Mouse (Mus musculus): ENCODE data around the gene Tmem186. TPM values are rescaled to one million over a fixed set of nuclear protein-coding genes. Genes with fewer than 3 reads are reported as not detected.

Gene Tmem186
- polyA plus RNA-seq, 2 experiments, result 6.5 to 7.9 TPM

- H3K9ac ChIP-seq (replicated peaks), result no peak overlapping the region
- ATAC-seq (ENCODE audit: insufficient read depth) (no peak), DNase-seq (ENCODE audit: low read depth in 3 of 3, low spot score in 3 of 3) (no peak)
- H3K4me1 ChIP-seq (replicated peaks; ENCODE audit: control insufficient read depth in 2 of 2, insufficient read depth in 2 of 2, low read length in 1 of 2), result peaks cover 16 to 22% of the 10 kb centered on the region in 2 experiments
- H3K27me3 ChIP-seq (ENCODE audit: control insufficient read depth, insufficient read depth, low read length), result no peaks in the 10 kb centered on the region
- no peak overlapping the region for H3K27ac ChIP-seq
- peaks cover 54% of the 10 kb centered on the region for H3K36me3 ChIP-seq (replicated peaks; ENCODE audit: control insufficient read depth, insufficient read depth, low read depth)
- WGBS (ENCODE audit: insufficient replicate concordance), result 87% methylated on average over 24 of the region's 24 CpGs
- H3K4me2 ChIP-seq (ENCODE audit: low read depth), result no peak overlapping the region
- no peaks in the 10 kb centered on the region for H3K9me3 ChIP-seq (ENCODE audit: control insufficient read depth, low read length)
- TF ChIP-seq CTCF (IDR thresholded peaks at IDR 0.05; ENCODE audit: low read depth) (no peak), EP300 (IDR thresholded peaks at IDR 0.05; ENCODE audit: low read depth) (no peak)
- H3K4me3 ChIP-seq (ENCODE audit: insufficient read depth in 1 of 2, low read depth in 2 of 2, low read length in 2 of 2), result no peak overlapping the region
Measured at GRCm38 (mm10) chr16:8663606-8664539, 26.4 kb upstream of the Tmem186 start.

GRCm38 (mm10) chr16:8663022-8663421, 25.5 kb upstream of the Tmem186 start:
- WGBS (ENCODE audit: insufficient replicate concordance), result 20% methylated on average over 2 of the region's 2 CpGs
- no peak overlapping the region for H3K27ac ChIP-seq
- H3K36me3 ChIP-seq (replicated peaks; ENCODE audit: control insufficient read depth, insufficient read depth, low read depth), result peaks cover 53% of the 10 kb centered on the region
- H3K9me3 ChIP-seq (ENCODE audit: control insufficient read depth, low read length), result no peaks in the 10 kb centered on the region
- ATAC-seq (ENCODE audit: insufficient read depth) (no peak), DNase-seq (ENCODE audit: low read depth in 3 of 3, low spot score in 3 of 3) (no peak)
- TF ChIP-seq EP300 (IDR thresholded peaks at IDR 0.05; ENCODE audit: low read depth) (no peak), CTCF (IDR thresholded peaks at IDR 0.05; ENCODE audit: low read depth) (no peak)
- H3K4me3 ChIP-seq (ENCODE audit: insufficient read depth in 1 of 2, low read depth in 2 of 2, low read length in 2 of 2), result no peak overlapping the region
- no peak overlapping the region for H3K9ac ChIP-seq (replicated peaks)
- H3K4me2 ChIP-seq (ENCODE audit: low read depth), result no peak overlapping the region
- H3K27me3 ChIP-seq (ENCODE audit: control insufficient read depth, insufficient read depth, low read length), result no peaks in the 10 kb centered on the region
- peaks cover 13 to 17% of the 10 kb centered on the region in 2 experiments for H3K4me1 ChIP-seq (replicated peaks; ENCODE audit: control insufficient read depth in 2 of 2, insufficient read depth in 2 of 2, low read length in 1 of 2)

- Histone ChIP-seq H3K27ac (no peak overlapping the region), H3K36me3 (replicated peaks; ENCODE audit: control insufficient read depth, insufficient read depth, low read depth) (peaks cover 55% of the 10 kb centered on the region)
- no peak for DNase-seq (ENCODE audit: low read depth in 3 of 3, low spot score in 3 of 3)
Measured at GRCm38 (mm10) chr16:8658764-8659163, 21.3 kb upstream of the Tmem186 start.

GRCm38 (mm10) chr16:8658349-8658748, 20.8 kb upstream of the Tmem186 start:
- Histone ChIP-seq H3K4me3 (ENCODE audit: insufficient read depth in 1 of 2, low read depth in 2 of 2, low read length in 2 of 2) (no peak overlapping the region), H3K9ac (replicated peaks) (no peak overlapping the region), H3K9me3 (ENCODE audit: control insufficient read depth, low read length) (no peaks in the 10 kb centered on the region), H3K27me3 (ENCODE audit: control insufficient read depth, insufficient read depth, low read length) (no peaks in the 10 kb centered on the region), H3K4me2 (ENCODE audit: low read depth) (no peak overlapping the region), H3K27ac (no peak overlapping the region), H3K36me3 (replicated peaks; ENCODE audit: control insufficient read depth, insufficient read depth, low read depth) (peaks cover 54% of the 10 kb centered on the region), H3K4me1 (replicated peaks; ENCODE audit: control insufficient read depth in 2 of 2, insufficient read depth in 2 of 2, low read length in 1 of 2) (peaks cover 8 to 10% of the 10 kb centered on the region in 2 experiments)
- no peak for TF ChIP-seq CTCF (IDR thresholded peaks at IDR 0.05; ENCODE audit: low read depth)
- TF ChIP-seq EP300 (IDR thresholded peaks at IDR 0.05; ENCODE audit: low read depth), result no peak
- ATAC-seq (ENCODE audit: insufficient read depth) (no peak), DNase-seq (ENCODE audit: low read depth in 3 of 3, low spot score in 3 of 3) (no peak)
- WGBS (ENCODE audit: insufficient replicate concordance), result 75% methylated on average over 4 of the region's 4 CpGs

More at GRCm38 (mm10) chr16:8658764-8659163, 21.3 kb upstream of the Tmem186 start:
- Histone ChIP-seq H3K27me3 (ENCODE audit: control insufficient read depth, insufficient read depth, low read length) (no peaks in the 10 kb centered on the region), H3K4me3 (ENCODE audit: insufficient read depth in 1 of 2, low read depth in 2 of 2, low read length in 2 of 2) (no peak overlapping the region), H3K9me3 (ENCODE audit: control insufficient read depth, low read length) (no peaks in the 10 kb centered on the region), H3K9ac (replicated peaks) (no peak overlapping the region), H3K4me2 (ENCODE audit: low read depth) (no peak overlapping the region), H3K4me1 (replicated peaks; ENCODE audit: control insufficient read depth in 2 of 2, insufficient read depth in 2 of 2, low read length in 1 of 2) (peaks cover 8 to 10% of the 10 kb centered on the region in 2 experiments)
- WGBS (ENCODE audit: insufficient replicate concordance), result 86% methylated on average over 4 of the region's 4 CpGs
- TF ChIP-seq CTCF (IDR thresholded peaks at IDR 0.05; ENCODE audit: low read depth), result no peak
- TF ChIP-seq EP300 (IDR thresholded peaks at IDR 0.05; ENCODE audit: low read depth), result no peak
- no peak for ATAC-seq (ENCODE audit: insufficient read depth)

- Histone ChIP-seq H3K27me3 (ENCODE audit: control insufficient read depth, insufficient read depth, low read length) (no peaks in the 10 kb centered on the region), H3K27ac (no peak overlapping the region), H3K4me2 (ENCODE audit: low read depth) (no peak overlapping the region), H3K36me3 (replicated peaks; ENCODE audit: control insufficient read depth, insufficient read depth, low read depth) (peaks cover 37% of the 10 kb centered on the region), H3K4me3 (ENCODE audit: insufficient read depth in 1 of 2, low read depth in 2 of 2, low read length in 2 of 2) (no peak overlapping the region), H3K4me1 (replicated peaks; ENCODE audit: control insufficient read depth in 2 of 2, insufficient read depth in 2 of 2, low read length in 1 of 2) (peaks cover 8 to 10% of the 10 kb centered on the region in 2 experiments), H3K9ac (replicated peaks) (no peak overlapping the region), H3K9me3 (ENCODE audit: control insufficient read depth, low read length) (no peaks in the 10 kb centered on the region)
- TF ChIP-seq EP300 (IDR thresholded peaks at IDR 0.05; ENCODE audit: low read depth) (no peak), CTCF (IDR thresholded peaks at IDR 0.05; ENCODE audit: low read depth) (no peak)
- DNase-seq (ENCODE audit: low read depth in 3 of 3, low spot score in 3 of 3), result no peak
- WGBS (ENCODE audit: insufficient replicate concordance), result 66% methylated on average over 2 of the region's 2 CpGs
- ATAC-seq (ENCODE audit: insufficient read depth), result no peak
Measured at GRCm38 (mm10) chr16:8656256-8656655, 18.7 kb upstream of the Tmem186 start.
